Mouse (Mus musculus) adrenal gland, adult 8-10 months (tissue): ENCODE results near the gene Ppp2r2c. TPM values are rescaled to one million over a fixed set of nuclear protein-coding genes. Genes with fewer than 3 reads are reported as not detected.

Experiments
- DNase-seq: peaks from one replicate; pipeline ENCODE4 v3.0.0; 2022
- total RNA-seq, 4 experiments: library from RNA; stranded (reverse); gene quantifications; 2 replicates each; pipeline ENCODE4 v1.2.4; 2022

Ppp2r2c gene
- total RNA-seq, 4 experiments from 2014 or later = 5.3 to 9.0 (median 7.2) TPM

DNA sequence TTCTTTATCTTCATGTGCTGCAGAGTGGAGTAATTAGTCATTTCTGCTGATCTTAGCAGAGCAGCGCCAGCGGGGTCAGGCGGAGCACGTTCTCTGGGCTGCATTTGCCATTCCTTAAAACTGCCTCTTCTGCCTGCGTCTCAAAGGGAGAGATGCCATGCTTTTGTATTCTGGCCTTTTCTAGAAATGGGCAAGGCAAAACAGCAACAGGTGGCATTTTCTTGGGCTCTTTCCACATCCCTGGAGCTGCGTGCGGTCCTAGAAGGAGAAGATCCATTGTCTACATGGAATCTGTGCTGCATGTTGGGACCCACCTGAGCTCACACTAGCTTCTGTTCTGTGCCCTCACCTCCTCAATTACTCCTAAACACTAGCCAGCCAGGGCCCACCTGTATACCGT lies 29.7 kb downstream of the Ppp2r2c start:
- no peak for DNase-seq

GRCm38 (mm10) chr5:36898415-36899109 lies 30.2 kb downstream of the Ppp2r2c start:
- no peak for DNase-seq

DNA sequence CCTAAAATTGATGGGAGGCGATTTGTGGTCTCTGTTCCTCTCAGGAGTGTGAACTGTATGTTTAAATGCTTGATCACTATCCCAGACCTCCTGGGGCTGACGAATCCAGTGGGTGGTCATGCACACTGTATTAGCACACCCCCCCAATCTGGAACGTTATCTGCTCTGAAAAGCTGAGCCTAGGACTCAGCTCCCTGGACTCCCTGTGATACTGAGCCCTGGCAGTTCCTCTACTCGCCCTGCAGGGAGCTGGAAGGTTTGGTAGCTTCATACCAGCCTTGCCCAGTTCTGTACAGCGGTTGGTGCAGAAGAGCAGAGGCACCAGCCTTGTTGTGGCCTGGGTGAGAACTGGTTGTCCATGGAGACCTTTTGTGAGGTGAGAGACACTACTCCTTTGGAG lies 31.1 kb downstream of the Ppp2r2c start:
- DNase-seq = no peak

GRCm38 (mm10) chr5:36900189-36900619 lies 31.9 kb downstream of the Ppp2r2c start:
- peak; percentile 18 for DNase-seq

- DNase-seq = no peak
Measured at GRCm38 (mm10) chr5:36902807-36903206, 34.5 kb downstream of the Ppp2r2c start.

GRCm38 (mm10) chr5:36904131-36904530 lies 35.8 kb downstream of the Ppp2r2c start:
- DNase-seq = no peak

DNA sequence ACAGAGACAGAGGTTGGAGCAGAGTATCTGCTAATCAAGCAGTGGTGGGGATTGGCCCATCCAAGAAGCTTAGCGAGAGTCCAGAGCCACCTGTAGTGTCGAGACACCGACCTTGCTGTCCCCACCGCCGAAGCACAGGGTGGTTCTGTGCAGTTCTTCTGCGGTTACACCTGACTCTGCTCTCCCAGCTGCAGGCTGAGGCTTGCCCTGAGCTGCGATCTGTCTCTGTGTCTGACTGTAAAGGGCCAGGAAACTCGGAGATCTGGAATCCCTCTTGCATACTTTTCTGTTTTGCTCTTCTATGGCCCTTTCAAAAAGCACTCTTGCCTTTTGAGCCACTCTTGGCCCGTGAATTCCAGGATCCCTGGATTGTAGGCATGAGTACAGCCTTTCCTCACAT lies 36.4 kb downstream of the Ppp2r2c start:
- DNase-seq = no peak

GRCm38 (mm10) chr5:36905216-36905615 lies 36.9 kb downstream of the Ppp2r2c start:
- DNase-seq = no peak

GRCm38 (mm10) chr5:36907695-36908094 lies 39.4 kb downstream of the Ppp2r2c start:
- no peak for DNase-seq

GRCm38 (mm10) chr5:36909545-36909944 lies 41.2 kb downstream of the Ppp2r2c start:
- DNase-seq = no peak

DNA sequence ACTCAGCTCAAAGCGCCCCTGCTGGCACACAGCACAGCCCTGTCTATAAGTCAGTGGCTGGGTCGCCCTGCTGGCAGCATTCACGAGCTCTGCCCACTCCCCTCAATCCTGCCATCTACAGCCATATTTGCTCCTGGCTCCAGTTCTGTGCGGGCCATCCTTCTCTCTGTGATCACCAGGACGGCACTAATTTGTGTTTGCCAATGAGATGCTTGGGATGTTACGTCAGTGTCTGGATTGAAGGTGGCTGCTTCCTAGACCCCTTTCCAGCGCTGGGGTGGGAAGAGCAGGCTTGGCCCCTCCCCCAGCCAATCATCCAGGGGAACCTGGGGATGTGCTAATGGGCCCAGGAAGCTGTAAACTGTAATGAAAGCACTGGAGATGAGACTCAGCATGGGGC lies 42.7 kb downstream of the Ppp2r2c start:
- no peak for DNase-seq

DNA sequence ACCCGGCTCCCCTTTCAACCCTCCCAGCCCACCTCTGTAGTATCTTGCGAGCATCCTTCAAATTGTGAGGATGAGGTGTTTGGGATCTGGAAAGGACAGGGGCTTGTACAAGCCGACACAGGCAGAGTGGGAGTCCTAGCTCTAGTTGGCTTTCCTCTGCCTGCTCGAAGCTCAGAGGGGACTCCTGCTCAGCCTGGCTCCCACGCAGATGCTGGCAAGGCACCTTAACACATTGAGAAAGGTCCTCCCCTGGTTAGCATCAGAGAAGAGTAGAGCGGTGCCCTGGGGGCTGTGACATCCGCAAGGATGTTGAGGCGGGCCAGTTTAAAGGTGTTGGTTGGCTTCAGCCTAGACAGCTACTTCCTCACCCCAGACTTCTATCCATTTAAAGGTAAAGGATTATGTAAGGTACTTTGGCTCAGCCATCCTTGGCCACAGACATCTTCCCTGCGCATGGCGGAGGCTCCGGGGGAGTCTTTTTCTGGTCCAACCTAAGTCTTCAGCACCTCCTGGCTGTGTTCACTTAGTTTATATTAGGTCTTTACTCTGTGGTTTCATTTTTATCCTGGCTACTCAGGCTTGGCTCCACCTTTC lies 43.5 kb downstream of the Ppp2r2c start:
- no peak for DNase-seq

DNA sequence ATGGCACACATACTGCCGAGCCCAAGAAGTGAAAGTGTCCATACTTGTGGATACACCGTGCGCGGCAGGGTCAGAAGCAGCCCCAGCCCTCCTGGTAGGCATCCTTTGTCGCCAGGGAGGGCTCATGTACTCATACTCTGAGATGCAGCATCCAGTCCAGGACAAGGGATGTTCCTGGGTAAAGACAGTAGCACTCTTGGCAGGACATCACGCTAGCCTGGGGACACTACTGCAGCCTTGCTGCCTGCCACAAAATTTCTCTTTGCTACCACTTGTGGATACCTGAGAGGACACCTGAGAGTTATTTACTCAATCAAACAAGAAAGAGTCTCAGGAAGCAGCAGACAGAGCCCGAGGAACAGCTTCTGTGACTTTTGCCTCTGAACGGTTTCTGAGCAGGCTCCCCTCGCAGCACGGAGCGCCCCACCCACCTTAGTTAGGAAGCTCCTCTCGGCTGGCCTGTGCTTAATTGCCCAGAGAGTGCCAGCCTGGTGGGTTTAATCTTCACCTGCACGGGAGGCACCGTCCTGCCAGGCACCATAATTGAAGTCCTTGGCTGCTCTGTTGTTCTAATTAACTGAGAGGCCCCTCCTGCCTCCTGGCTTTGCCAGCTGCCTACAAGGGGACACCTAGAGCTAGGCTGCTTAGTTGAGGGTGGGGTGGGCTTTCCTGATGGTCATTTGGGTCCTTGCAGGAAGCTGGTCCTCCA lies 44.4 kb downstream of the Ppp2r2c start:
- DNase-seq = no peak

- DNase-seq = no peak
Measured at GRCm38 (mm10) chr5:36915256-36915655, 46.9 kb downstream of the Ppp2r2c start.

DNA sequence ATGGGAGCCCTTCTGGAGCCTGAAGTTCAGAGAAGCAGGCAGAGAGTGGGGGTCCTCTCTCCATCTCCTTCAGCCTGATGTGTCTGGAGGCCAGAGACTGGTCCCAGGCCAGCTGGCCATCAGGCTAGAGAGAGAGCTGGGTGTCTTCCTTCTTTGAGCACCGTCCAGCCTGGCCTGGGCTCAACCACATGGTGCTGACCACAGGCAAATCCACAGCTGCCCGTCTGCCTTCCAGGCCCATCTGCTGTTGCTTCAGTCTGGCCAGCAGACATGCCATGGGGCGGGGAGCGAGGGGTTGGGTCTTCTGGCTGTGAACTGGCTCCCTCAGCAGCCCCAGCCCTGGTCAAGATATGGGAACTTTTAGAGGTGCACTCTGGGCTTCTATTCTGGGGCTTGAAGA lies 48.3 kb downstream of the Ppp2r2c start:
- no peak for DNase-seq

DNA sequence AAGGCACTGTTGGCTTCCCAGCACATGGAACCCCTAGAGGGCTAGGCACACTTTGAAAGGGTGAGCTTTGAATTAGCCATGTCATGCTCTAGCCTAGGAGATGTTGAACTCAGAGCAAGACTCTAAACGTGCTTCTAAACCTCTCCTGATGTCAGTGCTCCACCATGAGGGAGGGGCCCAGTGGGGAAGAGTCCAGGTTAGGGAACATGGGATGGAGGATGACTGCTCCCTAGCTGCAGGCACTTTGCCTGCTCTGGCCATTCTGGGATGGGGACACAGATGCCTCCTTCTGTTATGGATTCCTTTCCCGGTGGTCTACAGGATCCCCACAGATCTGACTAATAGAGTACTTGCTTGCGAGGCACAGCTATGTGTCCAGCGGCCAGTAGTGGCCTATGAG lies 48.9 kb downstream of the Ppp2r2c start:
- DNase-seq = no peak

DNA sequence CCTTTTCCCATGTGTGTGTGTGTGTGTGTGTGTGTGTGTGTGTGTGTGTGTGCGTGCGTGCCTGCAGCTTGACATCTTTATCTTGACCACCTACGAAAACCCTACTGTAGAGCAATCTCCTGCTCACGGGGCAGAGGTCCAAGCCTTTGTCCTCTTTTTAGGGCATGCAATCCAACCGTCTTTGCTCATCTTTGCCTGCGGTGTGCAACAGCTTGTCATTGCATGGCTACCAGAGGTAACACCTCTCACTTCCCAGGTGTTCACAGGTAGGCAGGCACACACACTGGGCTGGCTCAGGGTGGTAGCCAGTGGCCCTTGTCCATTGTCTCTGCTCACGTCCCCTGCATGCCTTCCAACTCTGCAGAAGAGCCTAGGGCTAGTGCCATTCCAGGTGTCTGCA lies 49.7 kb downstream of the Ppp2r2c start:
- no peak for DNase-seq

DNA sequence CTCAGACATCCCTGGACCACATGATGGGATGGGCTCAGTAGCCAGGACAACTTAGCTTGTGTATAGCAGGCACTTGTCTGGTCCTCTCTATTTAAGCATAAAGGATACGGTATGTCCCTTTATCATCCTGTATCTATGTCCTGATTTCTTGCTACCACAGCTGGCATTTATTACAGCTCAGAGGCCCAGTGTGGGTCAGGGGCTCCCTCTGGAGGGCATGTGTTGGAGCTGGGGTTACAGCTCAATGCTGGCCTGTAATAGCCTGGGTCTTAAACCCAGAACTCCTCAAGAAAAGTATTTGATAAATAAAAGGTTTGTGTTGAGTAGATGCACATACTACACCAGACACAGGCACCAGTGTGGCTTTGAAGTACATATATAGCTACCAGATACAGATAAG lies 51.8 kb downstream of the Ppp2r2c start:
- DNase-seq = no peak

DNA sequence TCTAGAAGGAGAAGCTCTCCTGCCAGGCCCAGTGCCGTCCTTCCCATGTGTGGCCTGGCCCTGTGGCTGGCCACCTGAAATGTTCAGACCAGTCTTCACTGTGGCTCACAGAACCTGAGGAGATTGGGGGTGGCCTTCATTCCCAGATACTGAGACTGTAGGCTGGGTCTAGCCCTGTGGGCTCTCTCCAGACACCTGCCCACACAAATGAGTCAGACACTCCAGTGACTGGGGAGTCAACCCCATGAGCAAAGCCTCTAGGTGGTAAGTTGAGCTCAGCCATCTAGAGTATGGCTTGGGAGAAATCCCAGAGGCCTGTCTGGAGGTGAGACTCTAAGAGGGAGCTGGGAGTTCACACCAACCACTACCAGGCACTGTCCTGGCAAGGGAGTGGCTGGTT lies 53.6 kb downstream of the Ppp2r2c start:
- DNase-seq = no peak

GRCm38 (mm10) chr5:36922811-36923210 lies 54.5 kb downstream of the Ppp2r2c start:
- DNase-seq = no peak

GRCm38 (mm10) chr5:36923826-36924700 lies 55.8 kb downstream of the Ppp2r2c start:
- DNase-seq = no peak

DNA sequence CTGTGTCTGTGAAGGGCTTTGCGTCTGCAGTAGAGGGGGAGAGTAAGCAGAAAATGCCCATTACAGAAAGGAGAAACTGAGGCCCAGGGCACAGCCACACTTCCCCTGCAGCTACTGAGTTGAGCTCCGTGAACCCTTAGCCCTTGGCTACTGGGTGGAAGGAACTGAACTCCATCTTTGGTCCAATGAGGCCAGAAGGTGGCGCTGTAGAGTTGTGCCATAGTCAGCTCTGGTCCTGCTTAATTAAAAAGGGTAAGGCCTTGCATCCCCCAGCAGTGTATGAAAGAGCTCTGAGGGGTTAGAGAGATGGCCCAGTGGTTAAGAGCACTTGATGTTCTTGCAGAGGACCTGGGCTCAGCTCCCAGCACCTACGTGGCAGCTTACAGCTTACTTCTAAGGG lies 60.4 kb downstream of the Ppp2r2c start:
- DNase-seq = no peak

GRCm38 (mm10) chr5:36929376-36929775 lies 61.1 kb downstream of the Ppp2r2c start:
- no peak for DNase-seq
